Mouse (Mus musculus): ENCODE measurements at regions not wholly inside any gene's neighbourhood (a gene's known extent, or its start where the extent isn't known, plus 50 kb on each side); places are given as distances from the start of the nearest gene placed in this dataset.

DNA sequence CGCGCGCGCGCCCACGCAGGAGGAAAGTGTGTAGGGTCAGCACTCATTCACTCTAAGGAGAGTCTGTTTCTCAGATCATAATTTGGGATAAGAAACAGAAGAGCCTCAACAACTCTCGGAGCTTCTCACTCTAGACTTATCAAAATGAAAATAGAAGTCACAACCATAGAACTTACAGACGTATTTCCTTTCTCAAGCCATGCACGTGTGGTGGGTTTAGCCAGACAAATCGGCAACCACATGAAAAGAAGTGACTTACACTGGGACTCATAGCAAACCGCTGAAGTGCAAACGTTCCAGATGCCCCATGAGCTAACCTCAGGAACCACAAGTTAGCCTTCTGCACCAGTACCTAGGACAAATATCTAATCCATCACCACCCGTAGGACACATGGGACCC is 114.1 kb downstream of the Ets2 start:
- in situ Hi-C loops (cut with MboI, MseI) = loop anchor here (5.0 kb wide), 1 partner anchor 54 kb away; no protein-coding TSS in a partner anchor

DNA sequence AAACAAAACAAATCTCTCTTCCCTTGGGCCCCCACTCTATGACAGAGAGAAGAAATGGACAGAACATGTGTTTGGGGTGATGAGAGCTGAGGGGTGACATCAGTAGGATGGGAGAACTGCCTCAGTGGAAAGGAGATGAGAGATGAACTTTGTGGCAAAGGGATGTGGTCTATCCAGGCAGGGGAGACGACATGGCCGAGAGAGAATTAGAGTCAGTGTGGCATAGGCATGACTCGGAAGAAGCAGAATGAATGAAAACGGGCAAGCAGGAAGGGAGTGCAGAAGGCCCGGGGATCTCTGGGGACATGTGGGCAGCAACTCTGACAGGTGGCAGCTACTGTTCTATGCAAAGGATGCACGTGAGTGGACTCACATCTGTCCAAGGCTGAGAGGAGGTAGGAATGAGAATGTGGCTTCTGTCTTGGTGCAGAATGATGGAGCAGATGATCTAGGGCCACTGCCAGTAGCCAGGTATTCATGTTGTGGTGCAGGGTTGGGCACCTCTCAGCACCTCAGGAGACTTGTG is 113.4 kb downstream of the Ets2 start:
- in situ Hi-C loops (cut with MboI, MseI) = loop anchor here (5.0 kb wide), 1 partner anchor 53 kb away; no protein-coding TSS in a partner anchor

DNA sequence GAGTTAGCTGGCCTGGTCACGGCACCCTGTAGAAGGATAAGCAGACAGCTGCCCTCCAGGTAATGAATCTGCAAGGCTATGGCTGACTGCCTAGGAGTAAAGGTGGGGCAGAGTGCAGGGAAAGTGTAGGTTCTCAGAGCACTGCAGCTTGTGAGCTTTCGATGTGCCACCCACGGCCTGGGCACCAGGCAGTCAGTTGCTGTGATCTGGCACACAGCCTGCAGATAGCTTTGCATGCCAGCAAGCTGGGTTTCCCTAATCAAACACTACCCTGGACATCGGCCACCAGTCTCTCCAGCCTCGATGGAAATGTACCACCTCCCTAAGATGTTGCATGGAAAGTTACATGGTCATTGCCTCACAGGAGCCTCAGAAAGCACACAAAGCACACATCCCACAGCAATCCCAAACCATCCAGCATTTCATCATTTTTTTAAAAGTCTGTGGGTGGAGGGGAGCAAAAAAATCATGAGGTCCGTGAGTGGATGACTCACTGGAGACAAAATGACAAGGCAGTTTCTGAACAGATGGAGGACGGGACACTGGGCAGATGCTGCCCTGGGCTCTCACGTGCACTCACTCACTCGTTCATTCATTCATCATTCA is 112.7 kb downstream of the Ets2 start:
- in situ Hi-C loops (cut with MboI, MseI) = loop anchor here (5.0 kb wide), 1 partner anchor 52 kb away; no protein-coding TSS in a partner anchor

DNA sequence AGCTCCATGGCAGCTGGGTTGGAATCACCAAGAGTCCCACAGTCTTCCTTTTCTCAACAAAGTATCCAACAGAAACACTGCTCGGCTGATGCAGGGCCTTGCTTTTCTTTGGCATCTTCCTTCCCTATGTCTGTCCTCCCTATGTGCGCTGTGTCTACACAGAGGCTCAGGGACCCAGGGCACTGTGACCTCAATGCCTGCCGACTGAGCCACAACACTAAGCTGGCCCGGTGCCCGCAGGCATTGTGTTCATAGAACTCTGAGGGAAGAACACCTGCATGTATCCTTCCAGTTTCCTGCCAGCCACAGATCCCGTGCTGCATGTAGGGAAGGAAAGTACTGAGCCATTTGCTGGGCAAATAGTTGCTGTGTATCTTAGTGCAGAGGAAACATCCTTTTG is 109.2 kb downstream of the Ets2 start:
- in situ Hi-C loops (cut with MboI, MseI) = no loop called here

DNA sequence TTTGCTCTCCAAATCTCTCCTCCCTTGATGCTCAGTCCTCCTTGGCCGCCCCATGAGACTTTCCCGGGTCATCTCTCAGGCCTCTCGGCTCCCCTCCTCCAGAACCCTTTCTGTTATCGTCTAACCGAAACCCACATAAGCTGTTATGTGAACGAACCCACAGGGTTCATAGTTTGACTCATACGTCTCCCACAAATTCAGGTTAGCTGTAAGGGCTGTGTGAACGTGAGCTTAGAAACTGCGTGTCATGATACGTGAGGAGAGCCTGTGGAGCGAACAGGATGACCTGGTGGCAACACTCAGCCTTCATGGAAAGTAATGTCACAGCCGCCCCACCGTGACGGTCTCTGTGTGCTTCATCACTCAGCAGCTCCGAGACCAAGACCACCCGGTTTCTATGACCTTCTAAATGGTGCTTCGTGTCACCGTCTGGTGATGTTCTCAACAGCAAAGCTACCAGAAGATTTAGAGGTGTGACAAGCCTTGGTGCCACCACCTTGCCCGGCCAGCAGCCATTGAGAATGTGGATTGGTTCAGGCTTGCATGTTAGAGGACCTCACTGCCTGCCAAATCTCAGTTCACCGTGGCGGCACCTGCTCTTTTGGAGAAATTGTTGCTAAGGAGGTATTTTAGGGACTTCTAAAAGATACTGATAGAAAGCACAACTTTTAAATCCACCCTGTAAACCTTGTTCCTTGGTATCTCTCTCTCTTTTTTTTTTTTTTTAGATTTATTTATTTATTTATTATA is 107.4 kb downstream of the Ets2 start:
- in situ Hi-C loops (cut with MboI, MseI) = no loop called here

DNA sequence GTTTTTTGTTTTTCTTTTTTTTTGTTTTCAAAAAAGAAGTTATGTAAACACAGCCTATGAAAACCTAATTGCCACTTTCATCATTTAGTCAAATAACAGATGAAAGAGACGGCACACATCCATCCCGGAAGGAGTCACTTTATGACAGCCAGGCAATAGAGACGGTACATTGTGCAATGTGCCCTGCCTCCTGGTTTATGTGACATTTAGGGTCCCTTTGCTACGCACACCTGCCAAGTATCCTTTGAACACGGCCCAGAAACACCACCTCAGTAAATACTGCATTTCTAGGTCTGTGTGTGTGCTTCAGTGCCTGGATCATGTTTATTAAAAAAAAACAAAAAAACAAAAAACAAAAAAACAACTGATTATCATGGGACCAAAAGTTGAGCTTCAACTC is 104.6 kb downstream of the Ets2 start:
- in situ Hi-C loops (cut with MboI, MseI) = no loop called here

DNA sequence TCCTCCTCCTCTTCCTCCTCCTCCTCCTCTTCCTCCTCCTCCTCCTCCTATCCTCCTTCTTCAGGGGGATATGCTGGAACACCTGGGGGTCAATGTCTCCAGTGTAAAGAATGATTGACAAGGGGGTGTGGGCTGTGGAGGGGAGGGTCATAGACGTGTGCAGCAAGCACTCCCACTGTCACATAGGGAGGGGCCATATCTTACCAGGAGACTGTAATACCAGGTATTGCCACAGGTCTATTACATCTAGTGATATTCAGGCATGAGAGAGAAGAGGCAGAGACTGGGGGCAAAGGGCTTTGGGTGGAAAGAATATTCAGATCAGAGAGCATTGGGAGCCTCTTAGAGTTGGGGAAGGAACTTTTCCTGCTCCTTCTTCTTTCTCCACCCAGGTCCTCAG is 102.3 kb downstream of the Ets2 start:
- in situ Hi-C loops (cut with MboI, MseI) = no loop called here

DNA sequence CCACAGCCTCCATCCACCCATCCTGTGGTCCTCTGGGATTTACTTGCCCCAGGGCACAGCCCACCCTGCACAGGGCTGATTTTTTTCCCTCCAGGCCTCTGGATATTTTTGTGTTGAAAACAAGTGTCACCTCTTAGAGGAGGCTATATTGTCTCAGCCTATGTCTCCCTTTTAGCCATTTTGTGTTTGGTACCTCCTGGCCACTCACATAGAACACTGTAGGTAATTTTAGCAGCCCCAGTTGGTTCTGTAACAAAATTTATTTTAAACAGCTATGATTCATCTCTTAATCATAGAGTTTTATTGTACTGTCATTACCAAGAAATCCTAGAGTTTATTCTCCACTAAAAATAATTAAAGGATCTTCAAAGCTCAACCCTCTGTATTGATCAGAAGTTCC is 100.8 kb downstream of the Ets2 start:
- in situ Hi-C loops (cut with MboI, MseI) = no loop called here

DNA sequence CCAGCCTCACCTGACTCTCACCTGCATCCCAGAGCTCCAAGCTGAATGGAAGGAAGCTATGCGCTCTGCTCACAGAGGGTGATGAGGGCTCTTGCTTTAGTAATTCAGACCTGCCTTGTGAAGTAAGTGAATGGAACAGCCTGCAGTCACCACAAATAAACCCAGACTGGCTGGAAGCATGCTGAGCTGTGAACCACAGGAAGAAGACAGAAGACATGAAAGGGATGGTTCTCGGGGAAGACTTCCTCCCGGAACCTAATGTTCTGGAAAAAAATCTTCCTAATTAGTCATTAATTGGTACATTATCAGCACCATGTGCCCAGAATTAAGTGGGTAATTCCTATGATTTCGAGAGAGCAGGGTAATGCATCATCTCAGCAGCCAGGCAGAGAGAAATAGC is 100.3 kb downstream of the Ets2 start:
- in situ Hi-C loops (cut with MboI, MseI) = no loop called here

DNA sequence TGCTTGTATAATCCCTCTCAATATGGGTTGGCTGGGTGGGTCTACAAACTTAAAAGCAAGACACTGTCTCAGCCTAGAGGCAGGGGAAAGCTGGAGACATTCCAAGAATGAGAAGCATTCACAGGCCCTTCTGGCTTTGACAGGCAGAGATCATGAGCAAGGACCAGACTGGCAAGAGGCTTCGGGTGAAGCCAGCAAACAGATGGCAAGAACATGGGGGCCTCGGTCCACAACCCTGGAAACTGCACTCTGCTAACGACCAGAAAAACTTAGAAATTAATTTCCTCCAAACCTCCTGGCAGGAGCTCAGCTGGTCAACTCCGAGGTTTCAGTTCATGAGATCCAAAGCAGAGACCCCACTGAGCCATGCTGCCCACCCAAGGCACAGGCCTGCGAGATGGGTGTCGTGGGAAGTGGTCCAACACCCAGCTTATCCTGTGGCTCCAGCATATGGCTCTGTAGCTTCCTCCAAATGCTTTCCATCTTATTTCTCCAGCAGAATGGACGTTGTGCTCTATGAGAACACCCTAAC is 99.1 kb downstream of the Ets2 start:
- in situ Hi-C loops (cut with MboI, MseI) = no loop called here

DNA sequence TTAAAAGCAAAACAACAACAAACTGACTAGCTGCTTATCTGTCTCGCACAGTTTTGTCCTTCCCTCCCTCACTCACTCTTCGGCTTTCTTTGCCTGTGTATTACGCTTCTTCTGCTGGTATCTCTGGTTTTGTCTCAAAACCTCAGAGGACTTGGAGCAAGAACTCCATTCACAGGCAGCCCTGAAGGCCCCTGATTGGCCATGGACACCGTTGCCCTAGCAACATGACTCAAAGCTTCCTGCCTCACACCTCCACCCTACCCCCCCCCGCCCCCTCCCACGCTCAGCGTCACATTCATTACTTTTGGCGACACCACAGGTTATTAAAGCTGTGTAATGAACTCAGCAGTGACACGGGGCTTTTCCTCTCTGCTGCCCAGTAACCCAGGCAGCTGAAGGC is 96.7 kb downstream of the Ets2 start:
- in situ Hi-C loops (cut with MboI, MseI) = no loop called here

DNA sequence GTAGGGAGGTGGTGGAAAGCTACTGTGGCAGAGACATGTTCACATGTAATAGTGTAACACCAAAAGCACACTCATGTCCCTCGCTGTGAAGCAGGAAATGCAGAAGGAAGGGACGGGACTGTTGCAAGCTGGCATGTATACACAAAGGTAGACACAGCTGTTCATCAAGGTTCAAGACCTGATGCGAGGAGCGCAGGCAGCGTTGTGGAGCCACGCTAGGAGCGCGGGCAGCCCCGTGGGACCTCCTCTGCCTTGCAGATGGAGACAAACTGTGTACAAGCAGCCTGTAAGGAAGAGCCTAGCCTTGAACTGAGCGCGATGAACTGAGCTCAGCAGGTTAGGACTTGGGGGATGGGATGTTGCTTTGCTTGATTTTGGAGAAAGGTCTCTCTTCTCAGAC is 96.2 kb downstream of the Ets2 start:
- in situ Hi-C loops (cut with MboI, MseI) = no loop called here

DNA sequence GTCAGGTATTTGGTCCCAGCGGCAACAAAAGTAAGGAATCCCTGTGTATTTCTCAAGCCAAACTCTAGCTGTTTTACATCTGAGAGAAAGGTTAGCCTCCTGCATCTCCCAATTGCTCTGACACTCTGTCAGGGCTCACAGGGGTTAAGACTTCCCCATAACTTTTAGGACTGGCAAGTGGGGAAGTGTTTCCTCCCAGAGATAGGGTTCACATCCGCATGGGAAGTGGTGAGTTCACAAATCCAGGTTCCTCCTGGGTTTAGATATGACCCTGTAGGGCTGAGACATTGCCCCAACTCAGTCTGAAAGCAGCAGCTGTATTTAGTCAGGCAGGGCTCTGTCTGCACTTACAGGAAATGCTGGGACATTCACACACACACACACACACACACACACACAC is 95.3 kb downstream of the Ets2 start:
- in situ Hi-C loops (cut with MboI, MseI) = no loop called here

DNA sequence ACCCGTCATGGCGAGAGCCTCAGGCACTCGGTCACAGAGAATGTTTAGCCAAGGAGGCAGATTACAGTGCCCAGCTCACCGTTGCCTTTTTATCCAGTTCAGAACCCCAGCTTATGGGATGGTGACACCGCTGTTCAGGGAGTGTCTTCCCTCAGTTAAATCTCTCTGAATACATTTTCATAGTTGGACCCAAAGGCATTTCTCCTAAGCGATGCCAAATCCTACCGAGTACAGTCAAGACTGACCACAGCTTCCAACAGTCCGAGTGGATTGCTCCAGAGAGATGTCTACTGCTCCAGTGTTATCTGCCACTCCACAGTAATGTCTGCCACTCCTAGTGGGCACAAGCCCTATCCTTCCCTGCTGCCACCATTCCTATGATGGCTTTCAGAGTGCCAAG is 93.0 kb downstream of the Ets2 start:
- in situ Hi-C loops (cut with MboI, MseI) = loop anchor here (5.0 kb wide), 1 partner anchor 267 kb away; no protein-coding TSS in a partner anchor

DNA sequence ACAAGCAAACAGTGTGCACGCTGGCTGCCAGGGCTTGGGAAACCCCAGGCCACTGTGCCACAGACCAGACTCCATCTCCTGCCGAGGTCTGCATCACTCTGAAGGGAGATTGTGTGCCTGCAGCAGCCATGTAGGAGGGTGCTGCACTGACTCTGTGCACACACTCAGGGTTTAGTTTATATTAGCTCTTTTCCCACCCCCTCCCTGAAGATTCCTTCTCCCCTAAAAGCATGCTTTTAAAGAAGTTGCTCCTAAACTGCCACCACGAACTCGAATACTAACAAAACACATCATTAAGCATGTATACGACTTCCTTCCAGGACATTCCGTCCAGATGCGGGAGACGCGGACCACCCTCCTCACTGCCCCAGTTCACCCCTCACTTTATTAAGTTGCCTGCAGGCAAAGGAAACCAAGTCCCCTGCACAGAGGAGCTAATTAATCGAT is 92.4 kb downstream of the Ets2 start:
- in situ Hi-C loops (cut with MboI, MseI) = loop anchor here (5.0 kb wide), 1 partner anchor 268 kb away; no protein-coding TSS in a partner anchor

DNA sequence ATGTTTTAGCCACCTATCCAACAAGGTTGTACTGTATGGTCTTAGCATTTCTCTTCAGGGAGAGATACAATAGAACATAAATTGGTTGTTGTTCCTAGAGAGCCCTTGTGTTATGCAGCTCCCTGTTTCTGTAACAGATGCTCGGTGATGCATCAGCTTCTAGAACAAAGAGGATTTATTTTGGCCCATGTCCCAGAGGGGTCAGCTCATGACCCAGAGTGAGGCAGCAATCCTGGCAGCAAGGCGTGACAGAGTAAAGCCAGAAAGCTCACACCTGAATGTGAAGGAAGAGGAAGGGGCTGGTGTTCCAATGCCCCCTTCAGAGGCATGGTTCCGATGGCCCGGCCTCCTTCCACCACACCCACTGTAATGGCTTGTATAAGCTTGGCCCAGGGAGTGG is 88.8 kb downstream of the Ets2 start:
- in situ Hi-C loops (cut with MboI, MseI) = loop anchor here (5.0 kb wide), 1 partner anchor 272 kb away; no protein-coding TSS in a partner anchor

DNA sequence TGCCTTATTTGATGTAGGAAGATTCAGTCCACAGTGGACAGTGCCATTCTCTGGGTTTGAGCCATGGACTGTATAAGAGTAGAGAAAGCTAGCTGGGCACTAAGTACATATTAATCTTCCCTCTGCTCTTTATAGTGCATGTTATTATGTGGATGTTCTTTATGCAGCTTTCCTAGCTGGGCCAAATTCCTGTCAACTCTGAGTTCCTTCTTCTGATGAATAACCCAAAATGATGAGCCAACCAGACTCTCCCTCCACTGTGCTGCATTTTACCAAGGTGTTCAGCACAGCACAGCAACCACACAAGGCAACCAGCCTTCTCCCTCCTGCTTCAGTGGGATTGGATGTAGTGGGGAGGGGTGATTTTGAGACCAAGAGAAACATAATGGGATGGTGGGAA is 87.7 kb downstream of the Ets2 start:
- in situ Hi-C loops (cut with MboI, MseI) = no loop called here

DNA sequence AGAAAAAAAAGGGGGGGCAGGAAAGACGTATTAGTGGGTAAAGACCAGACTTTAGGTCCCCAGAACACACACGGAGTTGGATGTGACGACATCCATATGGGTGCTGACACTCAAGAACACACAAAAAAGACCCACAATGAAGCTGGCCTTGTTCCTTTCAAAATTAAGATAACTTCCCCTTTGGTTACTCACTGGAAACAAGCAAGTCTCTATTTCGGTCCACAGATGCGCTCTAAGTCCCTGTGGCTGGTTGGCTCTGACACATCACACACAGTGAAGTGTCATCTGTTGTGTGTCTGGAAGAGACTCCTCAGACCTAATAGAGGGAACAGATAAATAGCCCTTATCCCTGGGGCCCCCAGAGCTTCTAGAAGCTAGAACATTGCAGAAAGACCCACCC is 79.8 kb downstream of the Ets2 start:
- in situ Hi-C loops (cut with MboI, MseI) = no loop called here

DNA sequence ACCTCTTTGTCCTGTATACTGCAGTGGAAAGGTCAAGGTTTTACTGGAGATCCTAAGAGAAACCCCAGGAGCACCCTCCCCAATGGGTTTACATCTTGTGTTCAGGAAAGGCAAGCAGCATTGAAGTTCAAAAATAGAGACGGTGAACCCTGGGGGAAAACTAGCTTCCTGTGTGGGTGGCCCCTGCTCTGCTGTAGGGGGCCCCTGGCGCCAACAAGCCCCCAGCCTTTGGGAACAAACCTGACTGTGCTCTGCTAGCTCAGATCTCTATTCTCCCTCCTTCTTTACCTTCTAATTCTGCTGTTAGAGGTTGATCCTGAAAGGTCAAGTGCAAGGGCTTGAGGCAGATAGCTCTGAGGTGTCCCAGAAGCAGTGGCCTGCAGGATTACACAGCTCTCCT is 78.6 kb downstream of the Ets2 start:
- in situ Hi-C loops (cut with MboI, MseI) = no loop called here

DNA sequence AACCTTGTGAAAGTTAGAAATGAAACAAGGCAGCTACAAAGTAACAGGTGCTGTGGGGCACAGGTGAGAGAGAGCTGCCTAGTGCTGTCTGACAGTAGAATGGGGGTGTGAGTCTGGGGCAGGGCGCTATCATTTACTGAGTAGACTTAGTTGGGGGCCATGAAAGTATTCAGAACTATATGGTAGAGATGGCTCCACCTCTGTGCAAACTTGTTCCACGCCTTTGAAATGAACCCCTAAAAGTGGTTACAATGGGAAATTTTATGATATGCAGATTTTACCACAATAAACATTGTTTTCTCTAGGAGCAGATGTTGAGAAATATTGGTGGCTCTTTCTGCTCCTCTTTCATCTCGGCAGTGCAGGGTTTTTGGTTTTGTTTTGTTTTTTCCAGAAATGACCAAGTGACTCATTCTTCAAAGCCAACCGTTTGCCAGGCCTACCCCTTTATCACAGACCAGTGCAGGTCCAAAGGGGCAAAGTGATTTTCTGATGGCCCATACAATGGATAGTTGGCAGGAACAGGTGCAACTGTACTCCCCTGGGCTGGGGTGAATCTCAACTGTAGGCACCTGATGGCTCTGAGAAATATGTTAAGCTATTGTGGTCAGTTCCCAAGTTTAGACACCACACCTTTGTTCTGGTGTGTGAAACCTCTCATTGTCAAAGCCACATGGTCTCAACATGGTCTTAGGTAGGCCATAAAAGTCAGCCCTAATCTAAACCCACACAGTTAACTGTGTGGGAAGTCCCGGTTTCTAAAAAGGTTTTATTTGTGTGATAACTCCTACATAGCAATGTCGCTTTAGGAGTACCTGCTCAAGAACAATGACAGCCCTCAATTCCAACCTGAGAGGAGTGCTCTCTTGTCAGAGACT is 77.2 kb downstream of the Ets2 start:
- in situ Hi-C loops (cut with MboI, MseI) = loop anchor here (10.0 kb wide), 1 partner anchor 1626 kb away; no protein-coding TSS in a partner anchor

DNA sequence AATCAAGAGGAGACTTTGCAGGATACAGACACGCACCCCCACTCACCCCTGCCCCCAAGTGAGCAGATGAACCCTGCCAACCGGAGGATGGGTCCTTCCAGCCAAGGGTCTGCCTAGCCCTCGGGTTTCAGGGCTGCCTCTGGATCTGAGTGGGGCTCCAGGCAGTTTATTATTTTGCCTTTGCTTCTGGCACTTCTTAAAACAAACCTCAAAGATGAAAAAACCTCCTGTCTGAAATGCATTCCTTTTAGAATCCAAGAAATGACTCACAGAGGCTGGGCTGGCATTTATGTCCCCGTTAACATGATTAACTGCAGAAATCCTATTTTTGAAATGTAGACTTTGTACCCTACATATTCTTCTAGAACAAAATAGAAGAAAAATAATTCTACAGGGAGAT is 76.3 kb downstream of the Ets2 start:
- in situ Hi-C loops (cut with MboI, MseI) = loop anchor here (10.0 kb wide), 1 partner anchor 1627 kb away; no protein-coding TSS in a partner anchor

All from T-helper 1 cell (primary cell).